7 mouse cellular contexts compared by ENCODE assay signal in the genomic region with DNA sequence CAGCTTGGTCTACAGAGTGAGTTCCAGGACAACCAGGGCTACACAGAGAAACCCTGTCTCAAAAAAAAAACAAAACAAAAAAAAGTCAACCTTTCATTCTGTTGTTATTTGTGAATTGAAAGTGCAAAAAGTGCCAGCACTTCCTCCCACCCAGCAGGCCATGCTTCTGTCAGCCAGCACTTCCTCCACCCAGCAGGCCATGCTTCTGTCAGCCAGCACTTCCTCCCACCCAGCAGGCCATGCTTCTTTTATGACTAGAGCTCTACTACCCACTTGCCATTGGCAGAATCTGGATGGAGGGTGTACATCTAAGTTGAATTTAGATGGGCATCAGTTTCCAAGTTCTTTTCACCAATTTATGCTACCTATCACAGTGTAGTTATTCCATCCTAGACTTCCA. TPM values are rescaled to one million over a fixed set of nuclear protein-coding genes. Genes with fewer than 3 reads are reported as not detected.
DNase-seq lines count a peak whose midpoint lies in the region; ATAC-seq lines count a peak whose summit lies in the region.

No protein-coding gene starts in this region.

- peak; percentile 92 for ATAC-seq in granulocyte monocyte progenitor cell, adult 5-6 weeks (replicated peaks; ENCODE audit: poor library complexity, severe bottlenecking)

- peak; percentile 72 for DNase-seq in right cerebral cortex, adult 18-20 months
- no peak for DNase-seq in right cerebral cortex, postnatal 4 days
- peak; percentile 36 for DNase-seq in lung, postnatal 36 days
- peak; percentile 49 for DNase-seq in thymus, postnatal 4 days
- no peak for DNase-seq in testis, postnatal 10 days (ENCODE audit: low spot score)
- no peak for DNase-seq in adrenal gland, postnatal 4 days (ENCODE audit: low spot score in 2 of 2)

RNA-seq across cellular contexts. Expression of a gene that starts 6.9 kb away (rescaled TPM):
- total RNA-seq in granulocyte monocyte progenitor cell, adult 5-6 weeks (2014; fragmentation: Nextera tagmentation), result 134 and 171 TPM in 2 replicates
- 292 and 310 TPM in 2 replicates for total RNA-seq in granulocyte monocyte progenitor cell, adult 5-6 weeks (2017)
- 100 to 1,000 TPM; 157 to 177 TPM for total RNA-seq in adrenal gland, postnatal 4 days (2021)

RNA-seq across cellular contexts. Expression of a gene that starts 6.9 kb away (rescaled TPM):
- 14.8 and 17.3 TPM in 2 replicates for total RNA-seq in granulocyte monocyte progenitor cell, adult 5-6 weeks (2014; fragmentation: Nextera tagmentation)
- 17.1 and 22.4 TPM in 2 replicates for total RNA-seq in granulocyte monocyte progenitor cell, adult 5-6 weeks (2017)
- 10 to 100 TPM; 22.7 to 24.4 TPM for total RNA-seq in adrenal gland, postnatal 4 days (2021)

RNA-seq across cellular contexts. Expression of a gene that starts 15.1 kb away (rescaled TPM):
- total RNA-seq in granulocyte monocyte progenitor cell, adult 5-6 weeks (2014; fragmentation: Nextera tagmentation), result not detected in 2 replicates
- total RNA-seq in granulocyte monocyte progenitor cell, adult 5-6 weeks (2017), result not detected in 2 replicates
- under 1 TPM in 1 of 2 experiments, not detected in 1; 0.31 TPM for total RNA-seq in adrenal gland, postnatal 4 days (2021)

RNA-seq across cellular contexts. Expression of a gene that starts 32.4 kb away (rescaled TPM):
- 66.2 and 71.3 TPM in 2 replicates for total RNA-seq in granulocyte monocyte progenitor cell, adult 5-6 weeks (2014; fragmentation: Nextera tagmentation)
- total RNA-seq in granulocyte monocyte progenitor cell, adult 5-6 weeks (2017), result 69.2 and 87.4 TPM in 2 replicates
- total RNA-seq in adrenal gland, postnatal 4 days (2021), result 10 to 100 TPM; 83.2 to 85.2 TPM

Comparison
In these comparisons a context has a peak if more than half of its experiments do, and no peak if none do; other contexts are left out.
1. DNase-seq: peak in right cerebral cortex, adult 18-20 months (single experiment), lung, postnatal 36 days (single experiment) and thymus, postnatal 4 days (single experiment); none in right cerebral cortex, postnatal 4 days (single experiment), testis, postnatal 10 days (single experiment) and adrenal gland, postnatal 4 days (0 of 2).